ENCODE assay signal across 21 mouse cellular contexts in genomic region chr8:83785046-83785445, GRCm38 (mm10). TPM values are rescaled to one million over a fixed set of nuclear protein-coding genes. Genes with fewer than 3 reads are reported as not detected.
A peak's percentile ranks its signal among the peaks of the same experiment; 100 is the strongest.
DNase-seq lines count a peak whose midpoint lies in the region; ATAC-seq lines count a peak whose summit lies in the region.
"Had no signal": no experiment of that assay in that cellular context is flagged by ENCODE, and none has a peak within 500 bp of the region (broad histone marks: within the 10 kb centered on the region; RNA-seq: fewer than 3 reads in every experiment).

No protein-coding gene starts in this region.

- H3K4me2 ChIP-seq in embryonic facial prominence, embryonic 14.5 days (ENCODE audit: low read depth, low read length), result no peak overlapping the region
- no peak overlapping the region for H3K4me2 ChIP-seq in intestine, embryonic 15.5 days (replicated peaks)
- H3K4me2 ChIP-seq in lung, embryonic 16.5 days (ENCODE audit: low read depth, low read length), result no peak overlapping the region; the same call in 1 of the 2 replicates
- no peak overlapping the region for H3K4me2 ChIP-seq in stomach, embryonic 14.5 days (replicated peaks; ENCODE audit: low read depth, low read length)

- peak overlapping the region; percentile 31; the same call in 1 of the 2 replicates for H3K9ac ChIP-seq in embryonic facial prominence, embryonic 14.5 days (ENCODE audit: low read depth, low read length)
- no peak overlapping the region for H3K9ac ChIP-seq in intestine, embryonic 15.5 days
- H3K9ac ChIP-seq in lung, embryonic 16.5 days (ENCODE audit: low read length), result peak overlapping the region; percentile 24; the same call in 1 of the 2 replicates
- H3K9ac ChIP-seq in stomach, embryonic 14.5 days (replicated peaks; ENCODE audit: low read depth, low read length), result no peak overlapping the region
- H3K9ac ChIP-seq: liver, postnatal 0 days had no signal

- H3K27me3 ChIP-seq in embryonic facial prominence, embryonic 14.5 days (replicated peaks; ENCODE audit: control insufficient read depth, insufficient read depth, low read length), result no peaks in the 10 kb centered on the region
- H3K27me3 ChIP-seq in intestine, embryonic 15.5 days (replicated peaks), result no peaks in the 10 kb centered on the region
- no peaks in the 10 kb centered on the region for H3K27me3 ChIP-seq in lung, embryonic 16.5 days (ENCODE audit: control insufficient read depth, insufficient read depth, low read depth, low read length)
- H3K27me3 ChIP-seq in stomach, embryonic 14.5 days (ENCODE audit: control insufficient read depth, insufficient read depth, low read length), result no peaks in the 10 kb centered on the region

- H3K4me3 ChIP-seq in embryonic facial prominence, embryonic 14.5 days (ENCODE audit: low read depth, low read length), result no peak overlapping the region
- H3K4me3 ChIP-seq in intestine, embryonic 15.5 days (replicated peaks), result no peak overlapping the region
- H3K4me3 ChIP-seq in lung, embryonic 16.5 days (ENCODE audit: low read length), result no peak overlapping the region
- H3K4me3 ChIP-seq in stomach, embryonic 14.5 days (ENCODE audit: low read depth, low read length), result no peak overlapping the region
- H3K4me3 ChIP-seq: forebrain, embryonic 10.5 days; heart, adult 2 months; left cerebral cortex, adult 2 months; limb, embryonic 10.5 days had no signal

- DNase-seq in embryonic facial prominence, embryonic 14.5 days (ENCODE audit: low spot score), result peak; percentile 58
- no peak for DNase-seq in frontal cortex, postnatal 36 days (ENCODE audit: low spot score in 2 of 2)
- DNase-seq in layer of hippocampus, adult 9-11 months, result no peak
- DNase-seq: adrenal gland, postnatal 10 days; gastrocnemius, postnatal 14 days; heart, adult 2 months; heart, postnatal 4 days; kidney, adult 2 months; kidney, postnatal 25 days; liver, postnatal 0 days; right cerebral cortex, postnatal 25 days; thymus, postnatal 25 days had no signal

- H3K36me3 ChIP-seq in embryonic facial prominence, embryonic 14.5 days (ENCODE audit: control insufficient read depth, insufficient read depth, low read length), result no peaks in the 10 kb centered on the region
- H3K36me3 ChIP-seq in intestine, embryonic 15.5 days, result no peaks in the 10 kb centered on the region
- H3K36me3 ChIP-seq in lung, embryonic 16.5 days (ENCODE audit: control insufficient read depth, insufficient read depth, low read length), result no peaks in the 10 kb centered on the region
- no peaks in the 10 kb centered on the region for H3K36me3 ChIP-seq in stomach, embryonic 14.5 days (ENCODE audit: control insufficient read depth, insufficient read depth, low read length)
- H3K36me3 ChIP-seq: forebrain, embryonic 10.5 days; limb, embryonic 10.5 days had no signal

- peak; percentile 20; the same call in 1 of the 2 replicates for ATAC-seq in embryonic facial prominence, embryonic 14.5 days (ENCODE audit: low read depth)
- ATAC-seq in intestine, embryonic 15.5 days, result peak; percentile 37
- peak; percentile 87 for ATAC-seq in lung, embryonic 16.5 days (ENCODE audit: low read depth)
- no peak for ATAC-seq in stomach, embryonic 14.5 days (ENCODE audit: insufficient number of reproducible peaks, insufficient read depth, low FRiP score, low read depth)
- ATAC-seq in granulocyte monocyte progenitor cell, adult 5-6 weeks (replicated peaks; ENCODE audit: poor library complexity, severe bottlenecking), result no peak
- ATAC-seq: hindbrain, embryonic 16.5 days; liver, postnatal 0 days; Patski had no signal

- H3K9me3 ChIP-seq in embryonic facial prominence, embryonic 14.5 days (ENCODE audit: control insufficient read depth, low read length), result no peaks in the 10 kb centered on the region
- H3K9me3 ChIP-seq in intestine, embryonic 15.5 days, result no peaks in the 10 kb centered on the region
- no peaks in the 10 kb centered on the region for H3K9me3 ChIP-seq in lung, embryonic 16.5 days (ENCODE audit: control insufficient read depth, low read length)
- no peaks in the 10 kb centered on the region for H3K9me3 ChIP-seq in stomach, embryonic 14.5 days (ENCODE audit: control insufficient read depth, low read depth, low read length)
- H3K9me3 ChIP-seq: forebrain, embryonic 10.5 days; limb, embryonic 10.5 days had no signal

- peaks cover 12% of the 10 kb centered on the region; the same call in 1 of the 2 replicates for H3K4me1 ChIP-seq in embryonic facial prominence, embryonic 14.5 days (ENCODE audit: control insufficient read depth, insufficient read depth, low read length)
- peaks cover 12% of the 10 kb centered on the region for H3K4me1 ChIP-seq in intestine, embryonic 15.5 days (replicated peaks)
- H3K4me1 ChIP-seq in lung, embryonic 16.5 days (replicated peaks; ENCODE audit: control insufficient read depth, insufficient read depth, low read length), result peaks cover 14% of the 10 kb centered on the region
- 0 out of 2 replicates have a peak, but pooled peaks cover 6% of the 10 kb centered on the region for H3K4me1 ChIP-seq in stomach, embryonic 14.5 days (ENCODE audit: control insufficient read depth, insufficient read depth, low read length)

- 37% methylated on average over 10 of the region's 10 CpGs for WGBS in embryonic facial prominence, embryonic 14.5 days
- 41% methylated on average over 10 of the region's 10 CpGs for WGBS in intestine, embryonic 15.5 days
- WGBS in lung, embryonic 16.5 days, result 27% methylated on average over 10 of the region's 10 CpGs
- 45% methylated on average over 10 of the region's 10 CpGs for WGBS in stomach, embryonic 14.5 days

- peak overlapping the region; percentile 58; the same call in 1 of the 2 replicates for H3K27ac ChIP-seq in embryonic facial prominence, embryonic 14.5 days (replicated peaks; ENCODE audit: low read depth, low read length)
- peak overlapping the region; percentile 54 for H3K27ac ChIP-seq in intestine, embryonic 15.5 days
- H3K27ac ChIP-seq in lung, embryonic 16.5 days (ENCODE audit: low read length), result peak overlapping the region; percentile 87
- H3K27ac ChIP-seq in stomach, embryonic 14.5 days (ENCODE audit: low read length), result peak overlapping the region; percentile 36; the same call in 1 of the 2 replicates
- H3K27ac ChIP-seq: forebrain, embryonic 10.5 days; heart, adult 2 months; left cerebral cortex, adult 2 months; limb, embryonic 10.5 days had no signal

RNA-seq across cellular contexts. Expression of gene Adgre5, which starts 43.9 kb away (rescaled TPM):
- polyA plus RNA-seq in embryonic facial prominence, embryonic 14.5 days (2014; fragmentation: Nextera tagmentation; extraction: Ambion mirVana), result 43.1 and 45.8 TPM in 2 replicates
- 32.3 and 35.4 TPM in 2 replicates for polyA plus RNA-seq in intestine, embryonic 15.5 days (2015; fragmentation: Nextera tagmentation; extraction: Ambion mirVana)
- 77.6 and 78.2 TPM in 2 replicates for polyA plus RNA-seq in lung, embryonic 16.5 days (2015; fragmentation: Nextera tagmentation; extraction: Ambion mirVana)
- polyA plus RNA-seq in stomach, embryonic 14.5 days (2014; fragmentation: Nextera tagmentation; extraction: Ambion mirVana), result 39.2 and 40.7 TPM in 2 replicates
- total RNA-seq in granulocyte monocyte progenitor cell, adult 5-6 weeks (2014; fragmentation: Nextera tagmentation), result 21.4 and 25.7 TPM in 2 replicates
- total RNA-seq in granulocyte monocyte progenitor cell, adult 5-6 weeks (2017), result 21.7 and 27.2 TPM in 2 replicates

Comparison
In these comparisons a context has a peak if more than half of its experiments do, and no peak if none do; other contexts are left out.
1. ATAC-seq: peak in embryonic facial prominence, embryonic 14.5 days (single experiment), intestine, embryonic 15.5 days (single experiment) and lung, embryonic 16.5 days (single experiment); none in stomach, embryonic 14.5 days (single experiment) and granulocyte monocyte progenitor cell, adult 5-6 weeks (single experiment).
2. H3K27ac ChIP-seq: peak in every context shown above with its lines; median percentile 87 in lung, embryonic 16.5 days; 58 in embryonic facial prominence, embryonic 14.5 days; 54 in intestine, embryonic 15.5 days; 36 in stomach, embryonic 14.5 days.
3. H3K9ac ChIP-seq: peak in embryonic facial prominence, embryonic 14.5 days (single experiment) and lung, embryonic 16.5 days (single experiment); none in intestine, embryonic 15.5 days (single experiment) and stomach, embryonic 14.5 days (single experiment).